Mouse (Mus musculus): ENCODE data around the gene Dync1i2.

The Dync1i2 gene

GRCm38 (mm10) chr2:71273955-71274679 is 62.6 kb downstream of the Dync1i2 start:
- DNase-seq, result peak; percentile 56

DNA sequence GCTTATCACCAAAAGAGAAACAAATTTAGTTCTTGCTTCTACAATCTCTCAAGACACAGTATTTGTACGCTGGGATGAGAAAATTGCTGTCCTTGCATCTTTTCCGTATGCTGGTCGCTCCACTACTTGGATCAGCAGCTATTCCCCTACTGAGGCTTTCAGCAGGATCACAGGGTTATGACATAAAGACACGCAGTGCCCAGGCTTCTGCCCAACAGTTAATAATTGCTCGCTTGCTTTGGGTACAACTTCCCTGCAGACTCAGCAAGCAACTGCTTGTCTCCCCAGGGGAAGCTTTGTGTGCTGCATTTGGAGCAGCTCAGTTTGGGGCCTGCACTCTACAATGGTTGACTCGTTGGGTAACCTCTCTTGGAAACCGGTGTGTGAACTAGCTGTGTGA is 64.2 kb downstream of the Dync1i2 start:
- no peak for DNase-seq

DNA sequence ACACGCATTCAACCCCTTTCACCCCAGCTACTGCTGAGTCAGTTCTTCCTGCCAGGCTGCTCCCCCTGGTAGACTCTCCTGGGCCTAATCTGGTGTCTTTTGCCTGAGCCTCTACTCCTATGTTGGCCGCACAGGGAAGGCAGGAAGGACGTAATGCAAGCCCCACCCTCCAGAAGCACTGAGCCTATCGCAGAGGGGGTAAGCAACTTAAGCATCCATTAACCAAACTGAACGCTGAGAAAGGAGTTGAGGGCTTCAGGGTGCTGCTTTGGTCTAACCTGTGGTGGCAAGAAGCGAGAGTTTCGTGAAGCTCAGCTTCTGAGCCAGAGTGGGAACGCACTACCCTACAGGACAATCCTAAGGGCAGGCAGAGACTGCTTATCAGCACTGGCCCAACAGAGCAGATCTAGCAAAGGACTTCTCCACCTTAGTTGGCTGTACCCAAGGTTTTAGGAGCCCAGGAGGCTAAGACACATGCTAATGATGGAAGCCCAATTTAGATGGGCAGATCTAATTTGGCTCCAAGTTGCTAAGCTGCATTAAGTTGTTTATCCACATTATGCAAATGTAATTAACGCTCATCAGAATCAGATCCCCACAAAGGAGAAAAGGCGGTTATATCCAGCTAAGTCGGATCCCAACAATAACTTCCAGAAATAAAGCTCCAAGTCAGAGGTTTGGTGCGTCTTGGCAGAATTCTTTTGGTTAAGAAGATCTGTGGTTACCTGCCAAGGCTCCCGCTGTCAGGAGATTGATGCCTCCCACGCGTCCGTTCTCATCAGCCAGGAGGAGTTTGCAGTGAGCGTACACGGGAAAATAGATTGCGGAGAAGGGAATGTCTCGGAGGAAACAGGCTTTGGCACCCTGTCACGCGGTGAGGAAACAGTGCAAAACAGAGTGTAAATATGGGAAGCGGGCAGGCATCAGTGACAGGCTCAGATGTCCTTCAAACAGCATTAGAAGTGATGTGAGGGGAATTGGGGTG is 67.6 kb downstream of the Dync1i2 start:
- DNase-seq, result no peak

- no peak for DNase-seq
These were observed 70.5 kb downstream of the Dync1i2 start for GRCm38 (mm10) chr2:71281981-71282380.

GRCm38 (mm10) chr2:71290107-71290775 is 78.7 kb downstream of the Dync1i2 start:
- DNase-seq, result no peak

DNA sequence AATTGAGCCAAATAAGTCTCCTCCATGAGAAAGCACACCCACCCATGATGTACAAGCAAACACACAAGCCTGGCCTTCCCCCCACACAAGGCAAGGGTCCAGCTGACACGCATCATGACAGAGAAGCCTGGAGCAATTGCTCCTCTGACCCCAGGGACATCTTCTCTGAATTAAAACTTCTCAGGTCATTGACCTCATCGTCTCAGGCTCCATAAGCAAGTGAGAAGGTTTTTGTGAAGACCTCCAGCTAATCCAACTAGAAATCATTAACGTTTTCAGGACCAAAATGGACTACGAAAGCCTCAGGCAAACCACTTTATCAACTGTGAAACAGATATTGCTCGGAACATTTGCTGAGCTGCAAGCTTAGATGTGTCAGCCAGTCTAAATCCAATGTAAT is 80.1 kb downstream of the Dync1i2 start:
- no peak for DNase-seq

DNA sequence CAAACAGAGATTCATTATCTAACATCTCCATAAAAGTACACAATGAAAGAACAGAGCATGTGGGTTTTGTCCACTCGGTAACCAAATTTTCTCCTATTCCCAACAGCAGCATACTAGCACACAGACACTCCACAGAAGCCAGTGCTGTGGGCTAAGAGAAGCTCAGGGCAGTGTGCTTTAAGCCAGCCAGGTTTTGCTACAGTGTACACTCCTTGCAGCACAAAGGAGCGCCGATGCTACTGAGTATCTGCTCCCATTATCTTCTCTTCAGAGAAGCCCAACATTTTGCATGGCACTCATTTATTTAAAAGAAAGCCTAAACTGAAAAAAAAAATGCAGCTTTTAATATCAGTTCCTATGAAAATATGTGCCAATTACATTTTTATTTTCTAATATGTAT is 82.5 kb downstream of the Dync1i2 start:
- no peak for DNase-seq

- no peak for DNase-seq
These were observed 83.0 kb downstream of the Dync1i2 start for GRCm38 (mm10) chr2:71294489-71294888.

DNA sequence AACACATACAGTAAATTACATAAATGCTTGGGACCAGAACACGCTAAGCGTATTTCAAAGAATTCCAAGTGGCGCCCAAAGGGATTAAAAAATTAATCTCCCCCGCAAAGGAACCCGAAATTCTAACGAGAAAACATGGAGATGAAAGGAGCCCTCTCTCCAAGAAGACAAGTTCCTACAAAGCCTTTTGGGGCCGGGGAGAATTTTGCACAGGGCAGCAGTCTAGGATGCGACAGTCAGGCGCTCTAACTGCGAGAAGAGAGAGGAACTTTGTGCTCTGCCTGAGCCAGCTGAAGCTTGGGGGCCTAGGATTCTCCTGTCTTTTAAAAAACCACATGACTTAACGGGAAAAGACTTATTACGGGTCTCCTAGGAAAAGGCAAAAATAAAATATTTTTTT is 84.3 kb downstream of the Dync1i2 start:
- DNase-seq, result no peak

- DNase-seq, result no peak
These were observed 86.0 kb downstream of the Dync1i2 start for GRCm38 (mm10) chr2:71297501-71297900.

DNA sequence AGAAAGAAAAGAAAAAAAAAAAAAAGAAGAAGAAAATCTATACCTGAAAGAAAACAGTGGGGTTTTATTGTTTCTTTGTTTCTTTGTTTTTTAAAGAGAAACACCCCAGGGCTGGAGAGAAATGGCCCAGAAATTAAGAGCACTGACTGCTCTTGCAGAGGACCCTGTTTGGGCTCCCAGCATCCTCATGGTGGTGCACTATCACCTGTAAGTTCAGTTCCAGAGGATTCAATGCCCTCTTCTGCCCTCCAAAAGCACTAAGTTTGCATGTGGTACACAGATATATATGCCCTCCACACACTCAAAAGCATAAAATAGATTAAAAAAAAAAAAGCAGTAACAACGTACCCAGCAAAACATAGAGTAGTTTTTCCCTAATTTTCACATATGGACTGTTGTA is 87.2 kb downstream of the Dync1i2 start:
- DNase-seq, result peak; percentile 26

DNA sequence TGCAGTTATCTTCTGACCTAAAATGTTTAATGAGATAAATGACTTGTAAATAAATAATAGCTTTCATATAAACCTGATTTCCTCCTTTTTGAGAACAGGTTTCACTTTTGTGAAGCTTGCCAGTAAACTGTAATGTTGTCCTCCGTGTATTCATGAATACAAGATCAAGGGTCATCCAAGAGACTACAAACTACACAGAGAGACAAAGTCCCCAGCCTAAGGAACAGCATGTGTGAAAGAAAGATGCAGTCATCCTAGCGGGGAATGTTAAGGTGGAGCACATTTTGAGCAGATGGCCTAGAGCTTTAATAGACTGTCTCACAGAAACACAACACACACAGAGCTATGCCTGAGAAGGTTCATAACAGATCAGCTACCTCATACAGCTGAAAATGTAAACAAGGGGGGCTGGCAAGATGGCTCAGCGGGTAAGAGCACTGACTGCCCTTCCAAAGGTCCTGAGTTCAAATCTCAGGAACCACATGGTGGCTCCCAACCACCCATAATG is 90.7 kb downstream of the Dync1i2 start:
- DNase-seq, result no peak

GRCm38 (mm10) chr2:71303221-71303620 is 91.7 kb downstream of the Dync1i2 start:
- peak; percentile 69 for DNase-seq

DNA sequence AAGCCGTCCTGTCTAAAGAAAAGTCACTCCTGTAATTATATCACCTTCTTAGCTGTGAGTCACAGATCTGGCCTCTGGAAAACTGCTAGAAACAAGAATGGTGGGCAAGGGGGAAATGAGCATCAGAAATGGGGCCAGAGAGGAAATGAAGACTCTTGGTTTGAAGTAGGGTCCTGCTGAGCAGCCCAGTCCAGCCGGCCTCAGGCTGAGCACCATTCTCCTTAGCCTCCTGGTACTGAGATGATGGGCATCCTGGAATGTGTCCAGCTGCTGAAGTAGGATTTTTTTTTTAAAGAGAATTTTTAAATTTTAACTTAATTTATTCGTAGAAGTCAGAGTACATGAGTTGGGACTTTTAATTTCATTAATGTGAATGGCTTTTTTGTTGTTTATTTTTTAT is 93.3 kb downstream of the Dync1i2 start:
- peak; percentile 50 for DNase-seq

GRCm38 (mm10) chr2:71306357-71306756 is 94.9 kb downstream of the Dync1i2 start:
- no peak for DNase-seq

- DNase-seq, result no peak
These were observed 98.2 kb downstream of the Dync1i2 start for GRCm38 (mm10) chr2:71309726-71310125.

- DNase-seq, result no peak
These were observed 100.6 kb downstream of the Dync1i2 start for GRCm38 (mm10) chr2:71312067-71312466.

Measured in kidney, postnatal 10 days (tissue).